Mouse (Mus musculus): ENCODE data around the gene Eif3m.
"Not testable (repeated sequence)": the region's sequence is repeated elsewhere in the genome, so short reads cannot be mapped to it uniquely, and the experiment has no call there.

Eif3m gene

GRCm38 (mm10) chr2:105016967-105017287 is at the start of gene Eif3m:
TSS of gene Eif3m (minus strand) at chr2:105017080.
- peak; percentile 94 for DNase-seq (ENCODE audit: low spot score)

GRCm38 (mm10) chr2:105062741-105063372 is 46.0 kb upstream of the Eif3m start:
- DNase-seq (ENCODE audit: low spot score): no peak

GRCm38 (mm10) chr2:105058577-105059116 is 41.8 kb upstream of the Eif3m start:
- DNase-seq (ENCODE audit: low spot score): no peak

GRCm38 (mm10) chr2:105055529-105055928 is 38.6 kb upstream of the Eif3m start:
- no peak for DNase-seq (ENCODE audit: low spot score)

GRCm38 (mm10) chr2:105048301-105048700 is 31.4 kb upstream of the Eif3m start:
- DNase-seq (ENCODE audit: low spot score): no peak

- no peak for DNase-seq (ENCODE audit: low spot score)
These were observed 26.3 kb upstream of the Eif3m start for GRCm38 (mm10) chr2:105043152-105043551.

GRCm38 (mm10) chr2:105040859-105041258 is 24.0 kb upstream of the Eif3m start:
- no peak for DNase-seq (ENCODE audit: low spot score)

GRCm38 (mm10) chr2:105038879-105039278 is 22.0 kb upstream of the Eif3m start:
- DNase-seq (ENCODE audit: low spot score): no peak

GRCm38 (mm10) chr2:105037956-105038569 is 21.2 kb upstream of the Eif3m start:
- no peak for DNase-seq (ENCODE audit: low spot score)

- DNase-seq (ENCODE audit: low spot score): no peak
These were observed 19.7 kb upstream of the Eif3m start for GRCm38 (mm10) chr2:105036401-105037070.

GRCm38 (mm10) chr2:105035985-105036384 is 19.1 kb upstream of the Eif3m start:
- peak; percentile 54 for DNase-seq (ENCODE audit: low spot score)

- no peak for DNase-seq (ENCODE audit: low spot score)
These were observed 17.2 kb upstream of the Eif3m start for GRCm38 (mm10) chr2:105034084-105034483.

- no peak for DNase-seq (ENCODE audit: low spot score)
These were observed 13.6 kb upstream of the Eif3m start for GRCm38 (mm10) chr2:105030505-105030904.

GRCm38 (mm10) chr2:105028806-105029205 is 11.9 kb upstream of the Eif3m start:
- DNase-seq (ENCODE audit: low spot score): no peak

- DNase-seq (ENCODE audit: low spot score): no peak
These were observed 10.2 kb upstream of the Eif3m start for GRCm38 (mm10) chr2:105026950-105027695.

GRCm38 (mm10) chr2:105025610-105026009 is 8.7 kb upstream of the Eif3m start:
- not testable (repeated sequence) for DNase-seq (ENCODE audit: low spot score)

GRCm38 (mm10) chr2:105023815-105024214 is 6.9 kb upstream of the Eif3m start:
- peak; percentile 12 for DNase-seq (ENCODE audit: low spot score)

- no peak for DNase-seq (ENCODE audit: low spot score)
These were observed 6.2 kb upstream of the Eif3m start for GRCm38 (mm10) chr2:105023031-105023615.

GRCm38 (mm10) chr2:105021836-105022235 is 5.0 kb upstream of the Eif3m start:
- DNase-seq (ENCODE audit: low spot score): no peak

- DNase-seq (ENCODE audit: low spot score): no peak
These were observed 4.4 kb upstream of the Eif3m start for GRCm38 (mm10) chr2:105021256-105021655.

- DNase-seq (ENCODE audit: low spot score): no peak
These were observed 2.6 kb upstream of the Eif3m start for GRCm38 (mm10) chr2:105019457-105019856.

- no peak for DNase-seq (ENCODE audit: low spot score)
These were observed 922 bp upstream of the Eif3m start for GRCm38 (mm10) chr2:105017802-105018201.

All from retina, embryonic 14.5 days (tissue).